Mouse (Mus musculus) MEL (cell line): Measurements from ENCODE around the gene Oprm1.

Experiments
- CTCF ChIP-seq, 3 experiments: IDR thresholded peaks in 2 of 3; conservative IDR thresholded peaks in 1 of 3; 2 replicates each; pipeline ENCODE4 v1.5.1; 2011 to 2012; ENCODE audit warnings: low read length in 3 of 3, low read depth in 2 of 3, mild to moderate bottlenecking in 2 of 3, improper control_type of control experiment in 1 of 3, inconsistent platforms in 1 of 3, mixed read lengths in 1 of 3, moderate library complexity in 1 of 3; ENCODE audit not compliant: control insufficient read depth in 1 of 3, insufficient read depth in 1 of 3, poor library complexity in 1 of 3, severe bottlenecking in 1 of 3
- GABPA ChIP-seq: IDR thresholded peaks from 2 replicates; pipeline ENCODE4 v1.6.1; 2012; ENCODE audit warnings: low read depth, mild to moderate bottlenecking, inconsistent platforms, low read length, improper control_type of control experiment, moderate library complexity
- POLR2A ChIP-seq, 2 experiments: IDR thresholded peaks; 2 replicates each; pipeline ENCODE4 v1.6.1; 2011 to 2012; ENCODE audit warnings: low read length in 2 of 2, mild to moderate bottlenecking in 2 of 2, control low read depth in 1 of 2, improper control_type of control experiment in 1 of 2, low read depth in 1 of 2, moderate library complexity in 1 of 2; ENCODE audit not compliant: control insufficient read depth in 1 of 2, insufficient read depth in 1 of 2, poor library complexity in 1 of 2
- USF1 ChIP-seq: IDR thresholded peaks from 2 replicates; pipeline ENCODE4 v1.6.1; 2014; ENCODE audit warnings: low read depth, mild to moderate bottlenecking, inconsistent platforms, low read length, improper control_type of control experiment, moderate library complexity

DNA sequence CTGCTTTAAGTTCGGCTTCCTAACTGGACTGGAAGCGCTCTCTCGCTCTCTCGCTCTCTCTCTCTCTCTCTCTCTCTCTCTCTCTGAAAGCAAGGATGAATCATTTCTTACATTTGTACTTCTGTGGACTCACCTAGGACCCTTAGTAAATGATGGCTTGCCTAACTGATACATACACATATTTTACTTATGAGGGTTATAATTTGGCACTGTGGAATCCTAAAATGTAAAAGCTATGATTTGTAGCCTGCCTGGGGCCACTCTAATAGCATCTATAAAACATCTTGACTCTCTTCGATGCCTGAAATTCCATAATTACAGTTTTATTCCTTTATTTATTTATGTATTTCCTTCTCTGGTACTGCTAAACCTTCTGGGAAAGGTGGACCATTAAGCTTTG, 312.6 kb downstream of the Oprm1 start:
- TF ChIP-seq CTCF (IDR thresholded peaks at IDR 0.05 in 2 of 3, conservative IDR thresholded peaks at IDR 0.05 in 1 of 3; ENCODE audit: control insufficient read depth in 1 of 3, insufficient read depth in 1 of 3, low read depth in 2 of 3, low read length in 3 of 3, poor library complexity in 1 of 3, severe bottlenecking in 1 of 3) (no peak), POLR2A (IDR thresholded peaks at IDR 0.05; ENCODE audit: control insufficient read depth in 1 of 2, insufficient read depth in 1 of 2, low read depth in 1 of 2, low read length in 2 of 2, poor library complexity in 1 of 2) (no peak), GABPA (no peak), USF1 (no peak)
